Mouse (Mus musculus) ovary, postnatal 14 days (tissue): Measurements from ENCODE around the gene Dpp4.

ENCODE experiments used
- DNase-seq: peaks from one replicate; pipeline ENCODE4 v3.0.0; 2022; ENCODE audit warnings: low spot score

The Dpp4 gene

GRCm38 (mm10) chr2:62360872-62361271 lies 51.2 kb downstream of the Dpp4 start:
- no peak for DNase-seq

DNA sequence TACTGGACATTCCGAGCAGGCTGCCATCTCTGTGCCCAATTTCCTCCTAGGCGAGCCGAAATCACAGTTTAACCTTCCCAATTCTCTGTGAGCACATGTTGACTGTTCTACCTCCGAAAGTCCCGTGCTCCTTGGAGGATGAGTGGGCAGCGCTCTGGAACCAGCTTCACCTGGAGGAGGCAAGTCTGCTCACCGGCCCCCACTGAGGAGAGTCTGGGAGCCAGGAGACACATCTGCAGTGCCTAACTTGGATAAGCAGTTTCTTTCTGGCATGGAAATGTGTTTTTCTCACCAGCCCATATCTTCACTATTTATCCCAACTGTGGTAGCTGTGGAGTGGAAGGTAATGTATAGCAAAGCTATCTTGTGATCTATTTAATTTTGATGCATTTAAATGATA lies 54.8 kb downstream of the Dpp4 start:
- no peak for DNase-seq

DNA sequence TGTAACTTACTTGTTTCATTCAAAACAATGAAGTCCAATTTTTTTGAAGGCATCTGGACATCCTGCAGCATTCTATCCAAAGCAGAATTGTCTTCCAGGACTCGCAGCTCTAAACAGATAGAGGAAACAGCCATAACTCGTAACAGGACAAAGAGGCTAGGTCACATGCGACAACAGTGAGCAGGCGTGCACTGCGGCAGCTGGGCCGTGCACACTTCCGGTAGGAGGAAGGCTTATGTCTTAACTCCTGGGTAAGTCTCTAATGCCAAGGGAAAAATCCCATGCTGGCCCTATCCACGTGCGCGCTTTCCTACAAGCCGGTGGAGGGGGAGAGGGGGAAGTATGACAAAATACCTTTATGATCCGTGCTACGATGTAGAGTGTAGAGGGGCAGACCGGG lies 55.4 kb downstream of the Dpp4 start:
- no peak for DNase-seq

- no peak for DNase-seq
Observed at GRCm38 (mm10) chr2:62355766-62356165, 56.3 kb downstream of the Dpp4 start.

- DNase-seq, result no peak
Observed at GRCm38 (mm10) chr2:62352035-62352434, 60.0 kb downstream of the Dpp4 start.

DNA sequence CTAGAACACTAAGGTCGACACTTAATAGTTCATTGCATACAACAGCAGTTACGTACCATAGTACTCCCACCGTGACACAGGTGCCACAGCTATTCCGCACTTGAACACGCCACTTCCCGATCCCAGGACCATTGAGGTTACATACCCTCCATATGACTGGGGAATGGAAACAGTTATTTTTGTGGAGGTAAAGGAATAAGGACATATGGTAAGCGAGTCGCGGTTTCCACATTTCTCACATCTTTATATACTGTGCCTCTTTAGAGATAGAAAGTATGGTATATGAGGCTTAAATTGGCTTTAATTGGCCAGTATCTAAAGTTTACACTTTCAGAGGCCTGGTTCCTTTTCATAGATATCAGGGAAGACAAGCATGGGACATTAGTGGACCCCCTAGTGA lies 64.3 kb downstream of the Dpp4 start:
- DNase-seq, result no peak

DNA sequence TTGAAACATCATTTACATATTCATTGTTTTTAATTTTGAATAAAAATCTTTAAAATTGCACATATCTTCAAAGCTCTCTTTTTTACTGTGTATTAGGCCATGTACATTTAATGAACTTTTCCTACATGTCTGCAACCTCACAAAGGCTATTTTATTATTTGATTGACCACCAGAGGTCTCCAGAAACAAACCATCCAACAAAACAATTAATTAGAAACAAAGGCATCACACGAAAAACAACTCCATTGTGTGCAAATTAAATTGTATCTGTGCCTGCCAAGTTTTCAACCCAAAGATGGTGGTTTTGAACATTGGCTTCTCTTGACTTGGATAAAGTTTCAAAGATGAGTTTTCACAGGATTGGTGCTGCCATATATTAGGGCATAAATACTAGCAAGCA lies 65.3 kb downstream of the Dpp4 start:
- no peak for DNase-seq

- no peak for DNase-seq
Observed at GRCm38 (mm10) chr2:62344367-62344766, 67.7 kb downstream of the Dpp4 start.

DNA sequence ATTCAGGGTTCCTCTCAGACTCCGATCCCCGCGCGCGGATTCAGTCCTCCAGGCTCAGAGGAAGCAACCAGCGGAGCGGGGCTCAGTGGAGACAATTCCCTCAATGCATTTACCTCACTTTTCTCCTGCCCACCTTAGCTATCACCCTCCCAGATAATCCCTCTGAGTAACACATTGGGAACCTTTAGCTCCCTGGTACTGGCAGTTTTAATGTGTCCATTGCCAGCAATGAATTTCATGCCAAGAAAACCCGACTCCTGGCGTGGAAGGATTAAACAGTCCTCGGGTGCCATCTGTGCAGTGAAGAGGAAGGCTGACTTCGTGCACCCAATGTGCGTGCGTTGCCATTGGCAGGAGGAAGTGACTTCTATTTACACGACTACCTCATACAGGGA lies 70.3 kb downstream of the Dpp4 start:
- no peak for DNase-seq

DNA sequence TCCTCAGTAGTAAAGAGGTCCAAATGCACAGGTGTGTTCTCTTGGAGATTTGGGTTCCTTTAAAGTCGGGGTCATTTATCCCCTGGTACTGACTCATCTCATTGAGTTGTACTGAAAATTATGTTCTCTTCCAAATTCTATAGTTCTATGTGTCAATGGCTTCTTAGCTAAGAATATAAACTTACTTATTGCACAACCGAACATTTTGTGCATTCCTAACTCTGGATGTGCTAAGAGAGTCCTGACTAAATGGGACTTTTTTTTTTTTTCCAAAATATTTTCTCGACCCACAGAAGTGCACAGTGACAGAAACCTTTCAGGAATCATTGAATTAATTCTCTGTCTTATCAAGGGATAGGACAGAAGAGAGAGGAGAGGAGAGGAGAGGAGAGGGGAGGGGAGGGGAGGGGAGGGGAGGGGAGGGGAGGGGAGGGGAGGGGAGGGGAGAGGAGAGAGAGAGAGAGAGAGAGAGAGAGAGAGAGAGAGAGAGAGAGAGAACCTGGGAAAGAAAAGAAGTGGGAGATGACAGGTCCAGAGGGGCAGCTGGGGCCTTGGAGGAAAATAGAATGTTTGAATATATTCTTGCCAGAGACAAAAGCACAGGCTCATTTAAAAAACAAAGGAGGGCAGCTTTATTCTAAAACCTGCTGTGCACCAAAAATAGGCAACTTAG lies 70.8 kb downstream of the Dpp4 start:
- DNase-seq, result no peak

DNA sequence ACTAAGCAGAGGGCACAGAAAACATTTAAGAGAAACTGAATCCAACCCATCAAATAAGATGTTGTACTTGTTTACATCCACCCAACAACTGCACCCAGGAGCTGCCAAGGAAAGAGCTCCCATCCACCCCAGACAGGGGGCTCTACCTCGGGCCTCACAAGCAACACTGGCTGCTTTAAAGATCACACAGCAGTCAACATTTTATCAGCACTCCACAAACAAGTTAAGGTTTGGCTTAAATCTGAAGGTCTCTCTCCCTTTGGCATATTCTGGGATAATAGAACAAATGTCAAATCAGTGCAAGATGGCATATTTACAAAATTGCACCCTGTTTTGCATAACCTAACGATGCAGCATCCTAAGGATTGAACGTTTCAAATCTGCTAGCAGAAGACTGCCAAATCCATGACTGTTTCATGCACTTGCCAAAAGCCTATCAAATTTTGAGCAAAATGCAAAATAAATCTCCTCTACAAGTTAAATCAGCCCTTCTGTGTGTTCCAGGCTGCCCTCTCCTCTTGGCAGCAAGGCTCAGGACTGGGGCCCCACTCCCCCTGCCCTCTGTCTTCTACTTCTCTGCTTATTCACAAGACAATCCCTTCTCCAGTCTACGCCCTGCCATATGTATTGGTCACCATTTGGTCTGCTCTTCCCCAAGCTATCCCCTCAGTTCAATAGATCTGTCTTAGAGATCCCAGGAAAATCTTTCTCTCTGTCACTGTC lies 72.6 kb downstream of the Dpp4 start:
- no peak for DNase-seq

- DNase-seq, result no peak
Observed at GRCm38 (mm10) chr2:62337086-62337485, 74.9 kb downstream of the Dpp4 start.

GRCm38 (mm10) chr2:62334397-62335243 lies 77.4 kb downstream of the Dpp4 start:
- DNase-seq, result no peak

DNA sequence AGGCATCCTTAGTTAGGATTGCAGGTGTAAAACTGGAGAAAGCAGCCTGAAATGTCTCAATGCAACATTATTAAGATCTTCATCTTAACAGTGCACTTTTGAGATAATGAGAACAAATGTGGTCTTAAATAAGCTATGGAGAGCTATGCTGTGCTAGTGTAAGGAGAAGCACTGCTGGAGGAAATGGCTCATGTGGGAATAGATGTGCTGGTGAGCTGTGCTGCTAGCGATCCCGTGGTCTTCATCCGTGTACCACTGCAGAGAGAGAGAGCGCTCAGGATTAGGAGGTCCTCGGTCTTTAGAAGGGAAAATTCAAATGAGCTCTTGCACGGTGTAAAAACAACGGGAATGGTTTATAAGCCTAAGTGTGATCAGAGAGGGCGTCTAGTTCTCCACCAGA lies 79.6 kb downstream of the Dpp4 start:
- DNase-seq, result no peak

DNA sequence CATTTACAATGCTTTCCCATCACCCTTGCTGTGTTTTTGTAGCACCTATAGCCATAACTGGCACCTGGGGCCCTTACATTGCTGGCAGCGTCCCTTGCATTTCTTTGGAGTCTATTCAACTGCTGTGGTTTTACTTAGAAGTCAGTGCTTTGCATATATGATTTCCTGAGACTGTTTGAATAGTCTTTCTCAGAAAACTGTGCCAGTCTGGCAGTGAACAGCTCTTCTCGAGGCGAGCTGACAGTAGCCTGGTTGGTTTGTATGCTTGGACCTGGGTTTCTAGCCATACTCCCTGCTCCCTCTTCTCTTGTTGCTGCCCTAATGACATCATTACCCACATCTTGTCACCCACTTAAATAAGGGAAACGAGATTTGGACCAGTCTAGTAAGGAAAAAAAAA lies 80.1 kb downstream of the Dpp4 start:
- no peak for DNase-seq

GRCm38 (mm10) chr2:62325388-62325787 lies 86.6 kb downstream of the Dpp4 start:
- DNase-seq, result no peak

GRCm38 (mm10) chr2:62323078-62323637 lies 88.9 kb downstream of the Dpp4 start:
- no peak for DNase-seq

- no peak for DNase-seq
Observed at GRCm38 (mm10) chr2:62319489-62319888, 92.5 kb downstream of the Dpp4 start.

DNA sequence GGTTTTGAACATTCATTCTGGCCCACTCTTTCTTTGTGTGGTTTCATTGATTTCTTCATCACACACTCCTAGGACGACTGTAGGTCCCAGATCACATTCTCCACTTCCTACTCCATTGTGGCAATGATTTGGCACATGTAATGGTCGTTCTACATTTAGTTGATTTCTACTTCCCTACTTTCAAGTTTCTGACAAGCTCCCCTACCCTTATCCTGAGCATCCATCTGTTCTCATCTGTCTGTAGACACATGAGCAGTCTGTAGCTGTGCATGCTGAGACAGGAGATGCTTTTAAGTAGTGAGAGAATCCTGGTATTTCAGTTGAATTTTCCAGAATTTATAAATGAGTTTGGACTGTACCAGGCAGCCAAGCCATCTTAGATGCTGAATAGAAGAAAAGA lies 95.1 kb downstream of the Dpp4 start:
- no peak for DNase-seq

- no peak for DNase-seq
Observed at GRCm38 (mm10) chr2:62307477-62307876, 104.6 kb downstream of the Dpp4 start.

DNA sequence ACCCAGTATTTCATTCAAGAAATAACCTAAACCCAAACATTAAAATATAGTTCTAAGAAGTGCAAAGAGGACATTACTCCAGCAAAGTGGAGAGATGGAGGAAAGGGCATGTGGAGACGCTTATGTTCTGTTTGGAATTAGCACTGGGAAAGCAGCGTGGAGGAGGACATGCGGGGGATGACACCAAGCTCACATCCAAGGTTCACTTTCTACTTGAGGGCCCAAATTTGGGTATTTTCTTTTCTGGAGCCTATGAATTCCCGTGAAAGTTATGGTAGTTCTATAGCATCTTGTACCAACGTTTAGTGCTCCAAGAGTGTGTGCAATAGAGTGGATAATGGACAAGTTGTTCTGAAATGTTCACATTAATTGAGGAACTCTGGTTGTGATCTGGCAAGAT lies 105.1 kb downstream of the Dpp4 start:
- DNase-seq, result no peak

DNA sequence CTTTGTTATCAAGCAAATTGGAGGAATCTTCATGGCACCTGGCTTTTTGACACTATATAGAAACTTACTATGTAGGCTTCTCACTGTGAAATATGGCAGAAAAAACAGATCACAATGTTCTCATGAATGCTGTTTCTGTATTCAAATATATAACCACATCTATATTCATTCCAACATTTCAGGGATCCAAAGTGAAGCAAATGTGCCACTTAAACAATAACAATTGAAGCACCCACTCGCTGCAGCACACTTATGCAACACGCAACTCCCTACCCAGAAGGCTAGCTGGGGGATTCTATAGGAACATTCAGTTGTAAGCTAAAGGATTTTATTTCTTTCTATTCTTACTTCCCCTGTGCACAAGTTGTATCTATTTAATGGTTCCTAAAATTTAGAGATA lies 110.3 kb downstream of the Dpp4 start:
- DNase-seq, result no peak

GRCm38 (mm10) chr2:62293846-62294245 lies 118.2 kb downstream of the Dpp4 start:
- DNase-seq, result no peak
